Mouse (Mus musculus): ENCODE results near the gene Dcaf7.

Dcaf7 gene

DNA sequence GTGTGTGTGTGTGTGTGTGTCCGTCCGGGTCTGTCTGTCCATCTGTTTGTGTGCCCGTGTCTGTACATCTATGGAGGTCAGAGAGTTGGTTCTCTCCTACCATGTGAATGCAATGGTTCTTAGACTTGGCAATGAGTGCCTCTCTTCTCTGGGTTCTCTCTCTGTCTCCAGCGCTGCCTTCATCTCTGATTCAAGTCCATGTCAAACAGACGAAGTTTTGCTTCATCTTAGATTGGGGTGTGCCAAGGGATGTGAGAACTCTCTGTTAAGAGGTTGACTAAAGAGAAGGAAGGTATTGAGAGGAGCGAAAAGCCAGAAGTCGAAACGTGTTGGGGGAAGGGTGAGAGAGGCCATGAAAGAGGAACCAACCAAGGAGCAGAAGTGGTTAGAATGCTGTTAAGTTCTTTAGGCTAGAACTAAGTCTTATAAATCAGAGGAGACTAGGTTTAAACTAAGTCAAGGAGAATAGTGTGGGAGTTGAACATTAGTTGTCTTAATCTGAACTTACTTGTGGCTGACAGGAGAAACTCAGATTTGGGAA lies 69.4 kb downstream of the Dcaf7 start:
- DNase-seq (ENCODE audit: low spot score in 2 of 2) = no peak

Data from thymus, postnatal 10 days (tissue).